Mouse (Mus musculus) ovary, adult 10 weeks (tissue): ENCODE measurements around the gene Plscr1. TPM values are rescaled to one million over a fixed set of nuclear protein-coding genes. Genes with fewer than 3 reads are reported as not detected.

Source experiments
- polyA plus RNA-seq: library from polyadenylated mRNA; stranded (reverse); fragments of 350-450 nt; fragmentation: Illumina TruSeq; extraction: RNeasy Lipid Tissue Mini Kit (QIAGEN cat#74804); gene quantifications from one replicate; pipeline ENCODE4 v1.2.3, GENCODE M21; 2014

The Plscr1 gene
- polyA plus RNA-seq: 19.0 TPM

DNA sequence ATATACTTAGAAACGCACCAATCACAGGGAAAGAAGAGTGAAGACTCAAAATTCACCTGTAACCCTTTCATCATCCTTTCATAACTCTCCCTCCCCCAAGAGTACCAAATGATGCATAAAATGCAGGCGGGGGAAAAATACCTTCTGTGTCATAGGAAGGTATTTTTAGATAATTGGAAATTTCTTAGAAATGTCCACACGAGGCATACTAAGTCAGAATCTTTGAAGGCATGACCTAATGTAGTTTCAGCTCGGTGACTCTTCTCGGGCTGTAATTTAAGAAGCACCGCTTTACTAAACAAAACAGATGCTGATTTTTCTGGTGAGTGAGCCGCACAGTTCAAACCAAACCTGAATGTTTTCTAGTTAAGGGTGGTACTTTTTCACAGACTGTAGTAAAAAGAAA, at the start of gene Plscr1:
Plscr1 (plus strand) TSS at position 304 of the 406 bp plus-strand sequence.

DNA sequence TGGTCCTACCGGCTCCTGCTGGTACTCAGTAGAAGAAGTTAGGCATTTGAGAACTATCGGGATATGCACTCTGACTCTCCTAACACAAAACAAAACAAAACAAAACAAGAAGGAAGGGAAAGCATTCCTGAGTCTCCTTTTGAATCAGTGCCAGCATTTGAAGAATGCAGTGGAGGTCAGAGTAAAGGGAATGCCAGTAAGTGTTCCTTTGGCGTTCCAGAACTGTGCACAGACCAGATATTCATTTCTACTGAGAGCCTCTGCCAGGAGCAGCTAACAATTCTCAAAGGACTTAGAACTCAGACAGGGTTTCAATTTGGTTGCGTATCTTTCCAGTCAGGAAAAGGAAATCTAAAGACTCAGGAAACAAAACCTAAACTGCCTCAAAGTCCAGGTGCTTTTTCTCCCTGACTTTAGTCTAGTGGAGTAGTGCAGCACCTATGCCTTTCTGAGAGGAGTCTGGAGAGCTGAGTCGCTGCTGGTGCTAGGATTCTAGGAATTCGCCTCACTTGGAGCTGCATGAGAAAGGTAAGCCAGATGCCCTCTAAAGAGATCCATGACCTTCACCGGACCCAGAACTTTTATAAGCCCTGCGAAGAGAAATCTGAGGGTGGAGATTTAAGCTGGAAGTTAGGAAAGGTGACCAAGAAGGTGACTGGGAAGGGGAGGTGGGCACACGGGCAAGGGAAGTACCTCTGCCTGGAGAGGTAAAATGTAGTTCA, 26.1 kb downstream of the Plscr1 start, which contains the start of gene Plscr2:
Plscr2 (plus strand) TSS at position 117 of the 722 bp plus-strand sequence.

DNA sequence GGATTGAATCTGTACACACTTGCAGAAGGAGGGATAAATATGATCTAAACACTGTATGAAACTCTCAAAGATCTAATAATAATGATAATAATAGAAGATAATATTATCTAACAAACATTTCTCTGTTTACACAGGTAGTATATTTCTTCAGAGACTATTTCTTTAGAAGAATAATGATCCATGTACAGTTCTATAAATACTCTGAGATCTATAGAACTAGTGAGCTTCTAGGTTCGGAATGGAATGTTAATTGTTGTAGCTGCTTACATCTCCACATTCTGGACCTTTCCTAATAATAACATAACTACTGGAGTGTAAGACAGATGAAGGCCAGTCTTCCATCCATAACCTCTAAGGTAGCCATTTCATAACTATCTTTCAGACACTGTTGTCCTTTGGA, 59.5 kb downstream of the Plscr1 start, which contains the start of gene 1700057G04Rik:
1700057G04Rik (plus strand) TSS at position 301 of the 400 bp plus-strand sequence.

Other genes with a start within 250 kb of the Plscr1 start
- gene Plscr5, start 56.8 kb upstream of the Plscr1 start, polyA plus RNA-seq: not detected
- gene Plscr2, start 25.9 kb downstream of the Plscr1 start, polyA plus RNA-seq: 18.1 TPM
- not detected for gene 1700057G04Rik, start 59.6 kb downstream of the Plscr1 start, polyA plus RNA-seq
- 87.4 TPM for gene Plscr4, start 207.6 kb downstream of the Plscr1 start, polyA plus RNA-seq